Mouse (Mus musculus) layer of hippocampus, postnatal 10 days (tissue): ENCODE measurements at regions not wholly inside any gene's neighbourhood (a gene's known extent, or its start where the extent isn't known, plus 50 kb on each side); places are given as distances from the start of the nearest gene placed in this dataset.

ENCODE experiments used
- DNase-seq, 2 experiments: peaks; one replicate each; pipeline ENCODE4 v3.0.0; 2021; ENCODE audit warnings: low spot score in 2 of 2

DNA sequence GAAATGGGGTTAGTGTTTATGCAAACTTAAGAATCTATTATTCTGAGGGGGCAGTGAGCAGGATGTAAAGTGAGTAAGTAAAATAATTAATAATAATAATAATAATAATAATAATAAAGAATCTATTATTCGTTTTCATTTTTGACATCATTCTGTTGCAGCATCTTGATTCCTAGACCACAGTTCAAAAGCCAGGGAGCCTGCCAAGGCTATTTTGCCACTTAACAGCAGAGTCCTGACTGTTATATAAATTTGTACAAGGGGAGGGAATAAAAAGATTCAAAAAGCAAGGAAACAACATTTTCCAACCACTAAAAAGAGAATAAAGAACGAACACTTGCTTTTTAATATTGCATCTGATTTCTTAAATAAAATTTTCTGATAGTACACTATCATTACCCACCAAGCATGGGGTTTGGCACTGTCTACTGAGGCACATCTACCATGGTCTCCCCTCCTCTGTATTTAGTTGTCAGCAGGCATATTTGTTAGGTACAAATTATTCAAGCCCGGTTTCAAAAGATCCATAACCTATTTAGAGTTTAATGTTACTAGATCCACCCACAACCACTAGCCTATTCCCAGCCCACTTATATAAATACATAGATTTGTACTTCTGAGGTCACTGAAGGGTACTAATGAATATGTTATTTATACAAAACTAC is 228.8 kb upstream of the Zic4 start:
- DNase-seq = no peak

- DNase-seq = no peak
Measured at GRCm38 (mm10) chr9:91134325-91134724, 227.9 kb upstream of the Zic4 start.

- no peak for DNase-seq
Measured at GRCm38 (mm10) chr9:91135107-91135506, 227.1 kb upstream of the Zic4 start.

DNA sequence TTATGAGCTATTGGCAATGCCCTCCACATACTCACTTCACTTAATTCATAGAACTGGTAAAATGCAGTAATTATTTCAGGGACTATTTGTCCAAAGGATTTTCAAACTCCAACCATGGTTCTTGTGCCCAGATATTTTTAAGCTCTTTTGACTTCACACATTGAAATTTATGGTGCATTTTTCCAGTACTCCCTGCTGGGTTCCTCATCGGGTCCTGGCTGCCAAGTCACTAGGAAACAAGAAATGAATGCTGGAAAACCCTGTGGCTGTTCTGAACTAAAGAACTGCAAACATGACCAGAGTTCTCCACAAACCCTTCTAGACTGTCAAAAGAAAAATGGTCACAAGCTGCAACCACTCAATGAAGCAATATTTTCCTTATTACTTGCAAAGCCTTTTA is 221.6 kb upstream of the Zic4 start:
- no peak for DNase-seq

DNA sequence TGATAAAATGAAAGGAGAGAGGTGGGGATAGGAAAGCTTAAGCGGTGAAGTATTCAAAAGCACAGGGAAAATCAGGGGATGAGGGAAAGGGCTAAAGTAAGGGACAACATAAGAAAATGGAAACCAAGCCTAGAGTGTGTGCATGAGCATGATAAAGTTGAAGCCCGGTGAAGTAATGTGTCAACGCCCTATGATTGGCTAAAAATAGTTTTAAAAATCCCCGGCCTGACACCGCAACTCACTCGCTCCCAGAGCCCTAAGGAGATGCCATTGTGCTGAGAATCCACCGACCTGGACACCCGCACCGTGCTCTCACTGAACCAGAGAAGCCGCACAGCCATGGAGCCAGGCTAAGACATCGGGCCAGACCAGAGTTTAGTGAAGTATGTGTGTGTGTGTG is 210.3 kb upstream of the Zic4 start:
- DNase-seq = no peak

- no peak for DNase-seq
Measured at GRCm38 (mm10) chr9:91159311-91159710, 202.9 kb upstream of the Zic4 start.

GRCm38 (mm10) chr9:91167871-91168270 is 194.3 kb upstream of the Zic4 start:
- DNase-seq = no peak

GRCm38 (mm10) chr9:91193221-91193620 is 169.0 kb upstream of the Zic4 start:
- no peak for DNase-seq

GRCm38 (mm10) chr9:91193954-91194353 is 168.3 kb upstream of the Zic4 start:
- DNase-seq = no peak

DNA sequence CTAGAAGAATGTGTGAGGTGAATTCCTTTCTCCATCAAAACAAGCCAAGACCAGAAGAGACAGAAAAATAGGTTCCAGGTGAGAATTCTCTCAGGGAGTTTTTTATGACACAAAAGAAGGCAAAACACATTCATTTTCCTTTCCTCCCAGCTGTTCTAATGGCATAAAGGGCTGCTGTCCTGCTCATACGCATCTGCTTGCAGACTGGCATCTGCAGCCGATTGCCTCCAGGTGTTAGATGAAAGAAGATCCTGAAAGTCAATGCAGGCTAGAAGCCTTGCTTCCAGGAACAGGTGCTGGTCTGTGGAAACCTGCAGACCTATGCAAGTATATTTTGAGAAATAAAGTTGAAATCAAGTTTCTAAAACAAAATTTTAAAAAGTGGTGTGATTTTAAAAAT is 154.9 kb upstream of the Zic4 start:
- no peak for DNase-seq

- DNase-seq = no peak
Measured at GRCm38 (mm10) chr9:91227673-91228440, 134.4 kb upstream of the Zic4 start.

- no peak for DNase-seq
Measured at GRCm38 (mm10) chr9:91228525-91228924, 133.7 kb upstream of the Zic4 start.

GRCm38 (mm10) chr9:91253886-91254285 is 108.3 kb upstream of the Zic4 start:
- DNase-seq = no peak

GRCm38 (mm10) chr9:91291340-91291739 is 70.9 kb upstream of the Zic4 start:
- DNase-seq = no peak
